Mouse (Mus musculus) embryo, embryonic 11 days (tissue): ENCODE results near the gene Ankrd13c.
"Not testable (repeated sequence)": the region's sequence is repeated elsewhere in the genome, so short reads cannot be mapped to it uniquely, and the experiment has no call there.

Source experiments
- DNase-seq: peaks from one replicate; pipeline ENCODE4 v3.0.0-alpha.2; 2015

Ankrd13c gene

GRCm38 (mm10) chr3:157946843-157947358 is at the start of gene Ankrd13c:
Gene Ankrd13c (plus strand): TSS chr3:157947239.
- peak; percentile 95 for DNase-seq

GRCm38 (mm10) chr3:157897645-157898044 is 49.4 kb upstream of the Ankrd13c start:
- DNase-seq = no peak

- DNase-seq = no peak
Measured at GRCm38 (mm10) chr3:157899986-157900385, 47.1 kb upstream of the Ankrd13c start.

- no peak for DNase-seq
Measured at GRCm38 (mm10) chr3:157901721-157902120, 45.3 kb upstream of the Ankrd13c start.

GRCm38 (mm10) chr3:157908166-157908565 is 38.9 kb upstream of the Ankrd13c start:
- DNase-seq = no peak

GRCm38 (mm10) chr3:157910262-157910661 is 36.8 kb upstream of the Ankrd13c start:
- no peak for DNase-seq

- DNase-seq = no peak
Measured at GRCm38 (mm10) chr3:157912155-157912554, 34.9 kb upstream of the Ankrd13c start.

GRCm38 (mm10) chr3:157916336-157916735 is 30.7 kb upstream of the Ankrd13c start:
- DNase-seq = no peak

- no peak for DNase-seq
Measured at GRCm38 (mm10) chr3:157921376-157921775, 25.7 kb upstream of the Ankrd13c start.

GRCm38 (mm10) chr3:157923268-157923835 is 23.7 kb upstream of the Ankrd13c start:
- no peak for DNase-seq

- peak; percentile 95 for DNase-seq
Measured at GRCm38 (mm10) chr3:157924692-157925328, 22.2 kb upstream of the Ankrd13c start, which contains the start of gene Cth. Gene Cth (minus strand): TSS chr3:157925077.

- DNase-seq = no peak
Measured at GRCm38 (mm10) chr3:157925706-157926510, 21.1 kb upstream of the Ankrd13c start.

GRCm38 (mm10) chr3:157926761-157927160 is 20.3 kb upstream of the Ankrd13c start:
- peak; percentile 12 for DNase-seq

GRCm38 (mm10) chr3:157928731-157929130 is 18.3 kb upstream of the Ankrd13c start:
- DNase-seq = no peak

- no peak for DNase-seq
Measured at GRCm38 (mm10) chr3:157929417-157929816, 17.6 kb upstream of the Ankrd13c start.

- DNase-seq = no peak
Measured at GRCm38 (mm10) chr3:157931592-157931991, 15.4 kb upstream of the Ankrd13c start.

- no peak for DNase-seq
Measured at GRCm38 (mm10) chr3:157932074-157932473, 15.0 kb upstream of the Ankrd13c start.

- not testable (repeated sequence) for DNase-seq
Measured at GRCm38 (mm10) chr3:157933223-157933622, 13.8 kb upstream of the Ankrd13c start.

GRCm38 (mm10) chr3:157934301-157934823 is 12.7 kb upstream of the Ankrd13c start:
- no peak for DNase-seq

GRCm38 (mm10) chr3:157938585-157938984 is 8.5 kb upstream of the Ankrd13c start:
- DNase-seq = no peak

- peak; percentile 3 for DNase-seq
Measured at GRCm38 (mm10) chr3:157947383-157948280, 593 bp downstream of the Ankrd13c start.

GRCm38 (mm10) chr3:157952716-157953115 is 5.7 kb downstream of the Ankrd13c start:
- DNase-seq = no peak
